Mouse (Mus musculus) neural tube, embryonic 15.5 days (tissue): ENCODE data around the gene Snd1. TPM values are rescaled to one million over a fixed set of nuclear protein-coding genes. Genes with fewer than 3 reads are reported as not detected.

Source experiments
- ATAC-seq: fragments of 200-750 bp; cut with Nextera tagmentation; 2 replicates; pipeline ENCODE4 v1.8.0; 2017; ENCODE audit warnings: mild to moderate bottlenecking, moderate TSS enrichment, moderate library complexity; ENCODE audit not compliant: low FRiP score
- H3K27ac ChIP-seq: fragments of 300-500 bp; sonication (generic); replicated peaks from 2 replicates; pipeline ENCODE4 v1.5.1; 2015; ENCODE audit warnings: mild to moderate bottlenecking, inconsistent platforms
- H3K27me3 ChIP-seq: fragments of 300-500 bp; sonication (generic); replicated peaks from 2 replicates; pipeline ENCODE4 v1.6.1; 2015; ENCODE audit warnings: inconsistent platforms
- H3K36me3 ChIP-seq: fragments of 300-500 bp; sonication (generic); 2 replicates; pipeline ENCODE4 v1.6.1; 2015; ENCODE audit warnings: inconsistent platforms
- H3K4me1 ChIP-seq: fragments of 300-500 bp; sonication (generic); 2 replicates; pipeline ENCODE4 v1.6.1; 2015; ENCODE audit warnings: inconsistent platforms
- H3K4me2 ChIP-seq: fragments of 300-500 bp; sonication (generic); 2 replicates; pipeline ENCODE4 v1.6.1; 2015; ENCODE audit warnings: inconsistent platforms, mild to moderate bottlenecking, moderate library complexity
- H3K4me3 ChIP-seq: fragments of 300-500 bp; sonication (generic); replicated peaks from 2 replicates; pipeline ENCODE4 v1.5.1; 2015; ENCODE audit warnings: mild to moderate bottlenecking, inconsistent platforms
- H3K9ac ChIP-seq: fragments of 300-500 bp; sonication (generic); replicated peaks from 2 replicates; pipeline ENCODE4 v1.6.1; 2015; ENCODE audit warnings: mild to moderate bottlenecking, inconsistent platforms
- H3K9me3 ChIP-seq: fragments of 300-500 bp; sonication (generic); replicated peaks from 2 replicates; pipeline ENCODE4 v1.6.1; 2016; ENCODE audit warnings: inconsistent platforms
- WGBS: fragments of 180-500 bp; shearing (Covaris S2); methylation state at CpG from one replicate; pipeline ENCODE4 v1.1.7; 2015; ENCODE audit warnings: mixed read lengths; 5-methylcytosine and 5-hydroxymethylcytosine counted together
- polyA plus RNA-seq: library from polyadenylated mRNA; unstranded; fragments of >200 nt; fragmentation: Nextera tagmentation; extraction: Ambion mirVana; gene quantifications from 2 replicates; pipeline ENCODE4 v1.2.1, GENCODE M21; 2015

Snd1 gene
- polyA plus RNA-seq, 1 experiment from 2014 or later = 71.1 TPM

DNA sequence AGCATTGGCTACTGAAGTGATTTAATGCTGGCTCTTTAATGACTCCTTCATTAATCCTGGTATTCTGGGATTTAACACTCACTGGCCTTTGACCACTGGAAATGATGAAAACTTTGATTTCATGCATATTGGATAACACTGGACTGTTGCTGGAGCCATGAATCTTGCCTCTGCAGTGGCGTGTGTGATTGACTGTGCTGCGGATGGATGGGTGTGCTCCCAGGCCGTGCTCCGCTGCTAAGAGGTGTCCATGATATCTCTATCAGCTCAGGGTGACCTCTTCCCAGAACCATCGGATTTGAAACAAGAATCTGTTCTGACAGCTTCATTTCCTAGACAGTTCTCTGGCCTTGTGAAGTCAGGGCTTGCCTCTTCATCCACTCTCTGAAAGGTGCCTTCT lies 210.8 kb downstream of the Snd1 start:
- WGBS = 86% methylated on average over 5 of the region's 5 CpGs
- no peak overlapping the region for H3K27ac ChIP-seq
- H3K4me1 ChIP-seq = no peaks in the 10 kb centered on the region
- no peak overlapping the region for H3K4me2 ChIP-seq
- no peak overlapping the region for H3K4me3 ChIP-seq
- no peaks in the 10 kb centered on the region for H3K9me3 ChIP-seq
- H3K9ac ChIP-seq = no peak overlapping the region
- ATAC-seq = no peak
- H3K36me3 ChIP-seq = no peaks in the 10 kb centered on the region
- no peaks in the 10 kb centered on the region for H3K27me3 ChIP-seq

- 90% methylated on average over 5 of the region's 5 CpGs for WGBS
- Histone ChIP-seq H3K4me2 (no peak overlapping the region), H3K9me3 (no peaks in the 10 kb centered on the region), H3K4me1 (no peaks in the 10 kb centered on the region), H3K4me3 (no peak overlapping the region), H3K9ac (no peak overlapping the region), H3K36me3 (no peaks in the 10 kb centered on the region), H3K27ac (no peak overlapping the region), H3K27me3 (no peaks in the 10 kb centered on the region)
- no peak for ATAC-seq
Measured at GRCm38 (mm10) chr6:28687776-28688175, 212.8 kb downstream of the Snd1 start.

- H3K27me3 ChIP-seq = no peaks in the 10 kb centered on the region
- no peaks in the 10 kb centered on the region for H3K4me1 ChIP-seq
- no peak for ATAC-seq
- no peak overlapping the region for H3K4me2 ChIP-seq
- 0 out of 2 replicates have a peak overlapping the region, but pooled peaks have one; percentile 5 for H3K27ac ChIP-seq
- H3K9me3 ChIP-seq = no peaks in the 10 kb centered on the region
- H3K9ac ChIP-seq = no peak overlapping the region
- no peak overlapping the region for H3K4me3 ChIP-seq
- H3K36me3 ChIP-seq = no peaks in the 10 kb centered on the region
Measured at GRCm38 (mm10) chr6:28692659-28693058, 217.7 kb downstream of the Snd1 start.

DNA sequence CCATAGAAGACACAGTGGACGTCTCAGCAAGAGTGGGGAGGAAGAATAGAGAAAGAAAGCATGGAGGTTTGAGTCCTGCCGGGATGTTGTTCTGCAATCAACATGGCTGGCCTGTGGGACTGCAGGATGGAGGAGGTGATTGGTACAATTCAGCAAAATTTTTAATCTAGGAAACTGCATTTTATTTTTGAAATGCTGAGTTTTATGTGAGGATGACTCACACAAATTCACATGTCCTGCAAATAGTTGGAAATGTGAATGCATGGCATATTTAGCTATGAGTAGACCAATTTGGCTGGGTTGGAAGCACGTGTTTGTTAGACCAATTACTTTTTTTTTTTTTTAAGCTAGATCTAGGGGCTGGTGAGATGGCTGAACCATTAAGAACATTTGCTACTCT lies 222.3 kb downstream of the Snd1 start:
- Histone ChIP-seq H3K4me1 (no peaks in the 10 kb centered on the region), H3K9me3 (no peaks in the 10 kb centered on the region)
- ATAC-seq = no peak

DNA sequence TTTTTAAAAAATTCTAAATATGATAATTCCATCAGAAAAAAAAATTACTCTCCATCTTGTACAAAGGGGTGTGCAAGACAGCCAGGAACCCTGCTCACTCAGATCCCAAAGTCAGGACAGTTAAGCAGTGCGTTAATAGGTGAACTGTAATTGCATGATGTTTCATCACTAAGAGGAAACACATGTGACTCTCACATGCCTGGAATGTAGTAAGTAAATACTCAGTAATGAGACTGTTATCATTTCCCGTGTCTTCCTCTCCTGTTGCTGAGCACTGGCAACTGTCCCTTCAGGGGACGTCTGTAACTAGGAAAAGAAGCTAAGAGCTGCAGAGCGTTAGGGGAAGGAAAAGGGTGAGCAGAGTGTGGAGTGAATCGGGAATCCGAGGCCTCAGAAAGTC lies 229.7 kb downstream of the Snd1 start:
- no peaks in the 10 kb centered on the region for H3K27me3 ChIP-seq
- H3K4me3 ChIP-seq = no peak overlapping the region
- ATAC-seq = no peak
- H3K36me3 ChIP-seq = no peaks in the 10 kb centered on the region
- H3K27ac ChIP-seq = no peak overlapping the region
- H3K9ac ChIP-seq = no peak overlapping the region
- 53% methylated on average over 6 of the region's 6 CpGs for WGBS
- no peaks in the 10 kb centered on the region for H3K9me3 ChIP-seq
- peaks cover 22% of the 10 kb centered on the region for H3K4me1 ChIP-seq
- H3K4me2 ChIP-seq = no peak overlapping the region

More for the DNA sequence above, 222.3 kb downstream of the Snd1 start:
- WGBS = 89% methylated on average over 3 of the region's 3 CpGs
- Histone ChIP-seq H3K4me3 (no peak overlapping the region), H3K27me3 (no peaks in the 10 kb centered on the region), H3K27ac (no peak overlapping the region), H3K9ac (no peak overlapping the region), H3K36me3 (no peaks in the 10 kb centered on the region), H3K4me2 (no peak overlapping the region)

GRCm38 (mm10) chr6:28705384-28706107 lies 230.6 kb downstream of the Snd1 start:
- Histone ChIP-seq H3K9ac (no peak overlapping the region), H3K4me1 (peaks cover 22% of the 10 kb centered on the region), H3K9me3 (no peaks in the 10 kb centered on the region), H3K27me3 (no peaks in the 10 kb centered on the region), H3K27ac (peak overlapping the region; percentile 34; the same call in 1 of the 2 replicates), H3K4me2 (no peak overlapping the region), H3K4me3 (no peak overlapping the region), H3K36me3 (no peaks in the 10 kb centered on the region)
- ATAC-seq = peak; percentile 36; the same call in 1 of the 2 replicates
- 59% methylated on average over 6 of the region's 6 CpGs for WGBS

GRCm38 (mm10) chr6:28706108-28706975 lies 231.4 kb downstream of the Snd1 start:
- no peaks in the 10 kb centered on the region for H3K36me3 ChIP-seq
- no peak overlapping the region for H3K9ac ChIP-seq
- no peak for ATAC-seq
- 70% methylated on average over 8 of the region's 8 CpGs for WGBS
- H3K27me3 ChIP-seq = no peaks in the 10 kb centered on the region
- H3K4me3 ChIP-seq = no peak overlapping the region
- H3K27ac ChIP-seq = 0 out of 2 replicates have a peak overlapping the region, but pooled peaks have one; percentile 34
- peaks cover 22% of the 10 kb centered on the region for H3K4me1 ChIP-seq
- H3K4me2 ChIP-seq = no peak overlapping the region
- no peaks in the 10 kb centered on the region for H3K9me3 ChIP-seq

DNA sequence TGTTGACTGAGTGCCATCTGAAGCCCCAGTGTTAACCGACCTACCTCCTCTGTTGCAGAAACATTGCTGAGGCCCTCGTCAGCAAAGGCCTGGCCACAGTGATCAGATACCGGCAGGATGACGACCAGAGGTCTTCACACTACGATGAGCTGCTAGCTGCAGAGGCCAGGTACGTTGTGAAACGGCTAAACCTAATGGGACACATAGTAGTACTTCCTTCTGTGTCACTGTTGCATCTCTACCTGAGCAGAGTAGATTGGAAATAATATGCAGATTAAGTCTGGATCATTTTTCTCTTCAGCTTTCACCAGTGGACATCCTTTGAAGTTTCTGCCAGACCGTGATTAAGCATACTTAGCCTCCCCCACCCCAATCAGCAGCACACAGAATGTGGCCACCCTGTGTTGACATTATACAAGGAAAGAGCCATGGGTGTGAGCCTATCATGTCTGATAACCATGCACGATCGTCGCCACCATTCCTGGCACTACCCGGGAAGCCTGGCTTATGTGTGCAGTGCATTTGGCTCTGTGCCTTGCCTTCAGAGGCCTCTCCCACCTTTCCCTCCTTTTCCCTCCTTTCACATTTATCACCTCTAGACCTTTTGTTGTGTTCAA lies 232.1 kb downstream of the Snd1 start:
- H3K4me1 ChIP-seq = peaks cover 22% of the 10 kb centered on the region
- H3K9me3 ChIP-seq = no peaks in the 10 kb centered on the region
- no peaks in the 10 kb centered on the region for H3K36me3 ChIP-seq
- H3K9ac ChIP-seq = no peak overlapping the region
- no peak for ATAC-seq
- no peak overlapping the region for H3K4me3 ChIP-seq
- H3K27me3 ChIP-seq = no peaks in the 10 kb centered on the region
- no peak overlapping the region for H3K27ac ChIP-seq
- WGBS = 77% methylated on average over 12 of the region's 12 CpGs
- H3K4me2 ChIP-seq = no peak overlapping the region

- no peak for ATAC-seq
- Histone ChIP-seq H3K4me1 (peaks cover 19% of the 10 kb centered on the region), H3K27me3 (no peaks in the 10 kb centered on the region), H3K9ac (no peak overlapping the region), H3K9me3 (no peaks in the 10 kb centered on the region), H3K36me3 (no peaks in the 10 kb centered on the region), H3K4me3 (no peak overlapping the region), H3K27ac (no peak overlapping the region), H3K4me2 (no peak overlapping the region)
- 23% methylated on average over 2 of the region's 2 CpGs for WGBS
Measured at GRCm38 (mm10) chr6:28710035-28710434, 235.1 kb downstream of the Snd1 start.

GRCm38 (mm10) chr6:28717203-28717844 lies 242.4 kb downstream of the Snd1 start:
- Histone ChIP-seq H3K9ac (no peak overlapping the region), H3K4me1 (peaks cover 10% of the 10 kb centered on the region; the same call in 1 of the 2 replicates), H3K27me3 (no peaks in the 10 kb centered on the region), H3K4me2 (no peak overlapping the region), H3K4me3 (no peak overlapping the region), H3K9me3 (no peaks in the 10 kb centered on the region), H3K27ac (no peak overlapping the region), H3K36me3 (no peaks in the 10 kb centered on the region)
- 48% methylated on average over 7 of the region's 7 CpGs for WGBS
- no peak for ATAC-seq

DNA sequence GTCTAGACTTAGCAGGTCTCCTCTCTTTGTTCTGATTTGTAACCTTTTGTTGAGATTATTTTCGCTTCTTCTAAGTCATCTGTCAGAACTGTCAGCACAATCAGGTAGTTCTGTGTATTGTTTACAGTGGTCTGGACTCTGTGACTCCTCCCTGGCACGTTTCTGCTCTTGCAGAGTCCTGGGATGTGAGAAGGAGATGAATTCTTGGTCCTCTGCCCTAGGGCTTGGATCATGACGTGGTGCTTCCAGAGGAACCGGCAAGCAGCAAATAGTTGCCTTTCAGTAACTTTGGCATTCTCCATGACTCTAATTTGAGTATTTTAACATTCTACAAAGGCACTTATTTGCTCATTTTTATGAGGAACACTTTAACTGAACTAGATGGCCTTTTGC lies 242.9 kb downstream of the Snd1 start:
- ATAC-seq = no peak
- Histone ChIP-seq H3K27me3 (no peaks in the 10 kb centered on the region), H3K27ac (no peak overlapping the region), H3K36me3 (no peaks in the 10 kb centered on the region), H3K4me3 (no peak overlapping the region), H3K4me1 (peaks cover 10% of the 10 kb centered on the region; the same call in 1 of the 2 replicates), H3K4me2 (no peak overlapping the region), H3K9me3 (no peaks in the 10 kb centered on the region), H3K9ac (no peak overlapping the region)
- 51% methylated on average over 4 of the region's 4 CpGs for WGBS
